Mouse (Mus musculus): Measurements from ENCODE around the gene Wdr46.
A peak's percentile ranks its signal among the peaks of the same experiment; 100 is the strongest.
"Not testable (repeated sequence)": the region's sequence is repeated elsewhere in the genome, so short reads cannot be mapped to it uniquely, and the experiment has no call there.

The Wdr46 gene

DNA sequence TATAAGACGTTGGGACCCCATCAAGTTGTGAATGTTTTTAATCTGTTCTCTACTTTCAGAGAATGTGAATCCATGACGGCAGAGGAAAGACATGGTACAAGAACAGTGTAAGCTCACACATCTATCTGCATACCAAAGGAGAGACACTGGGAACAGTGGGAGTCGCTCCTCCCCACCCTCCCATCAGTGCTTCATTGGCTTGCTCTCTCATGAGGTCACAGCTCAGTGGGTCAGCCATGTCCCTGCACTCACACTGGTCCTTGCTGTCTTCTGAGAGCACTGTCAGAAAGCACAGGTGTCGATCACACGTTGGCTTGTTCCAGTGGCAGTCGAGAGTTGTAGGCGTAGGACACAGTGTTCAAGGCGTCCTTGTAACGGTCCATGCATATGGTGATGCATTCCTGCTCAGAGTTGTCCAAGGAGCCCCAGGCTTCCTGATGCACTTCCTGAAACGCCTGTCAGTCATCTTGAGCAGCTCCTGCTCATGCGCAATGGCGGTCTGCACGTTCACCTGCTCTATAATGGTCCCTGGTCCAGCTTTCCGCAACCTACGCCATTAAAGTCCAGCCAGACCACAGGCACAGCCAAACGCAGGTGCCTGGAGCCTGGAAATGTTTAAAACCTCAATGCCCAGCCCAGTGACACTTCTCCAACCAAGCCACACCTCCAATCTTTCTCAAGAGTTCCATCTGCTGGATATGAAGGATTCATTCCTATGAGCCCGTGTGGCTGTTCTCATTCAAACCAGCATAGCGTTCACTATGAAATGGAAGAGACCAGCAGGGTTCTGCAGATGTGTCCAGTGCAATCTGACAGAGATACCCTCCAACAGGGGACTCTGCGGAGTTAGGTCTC is 39.9 kb downstream of the Wdr46 start:
- no peak for DNase-seq

- DNase-seq = peak; percentile 93
These were observed 40.9 kb downstream of the Wdr46 start for GRCm38 (mm10) chr17:33981192-33981909.

DNA sequence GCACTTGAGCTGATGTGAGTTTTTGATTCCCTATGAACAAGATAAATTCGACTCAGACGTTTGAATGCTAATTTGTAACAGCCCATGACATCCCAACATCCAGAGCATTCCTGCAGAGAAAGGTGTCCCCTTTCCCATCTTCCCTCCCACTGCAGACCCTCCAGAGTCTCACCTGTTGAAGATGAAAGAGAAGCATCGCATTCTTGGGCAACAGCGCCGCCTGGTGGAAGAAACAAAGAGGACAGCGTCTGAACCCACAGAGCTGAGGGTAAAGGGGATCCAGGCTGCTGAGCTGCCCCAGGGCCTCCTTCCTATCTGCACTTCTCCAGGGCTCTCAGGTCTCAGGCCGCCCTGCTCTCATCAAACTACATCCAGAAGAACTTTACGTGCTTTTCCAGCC is 41.7 kb downstream of the Wdr46 start:
- DNase-seq = peak; percentile 78

GRCm38 (mm10) chr17:33991788-33992664 is 51.6 kb downstream of the Wdr46 start:
- DNase-seq = peak; percentile 76

GRCm38 (mm10) chr17:33994959-33995358 is 54.5 kb downstream of the Wdr46 start:
- DNase-seq = no peak

DNA sequence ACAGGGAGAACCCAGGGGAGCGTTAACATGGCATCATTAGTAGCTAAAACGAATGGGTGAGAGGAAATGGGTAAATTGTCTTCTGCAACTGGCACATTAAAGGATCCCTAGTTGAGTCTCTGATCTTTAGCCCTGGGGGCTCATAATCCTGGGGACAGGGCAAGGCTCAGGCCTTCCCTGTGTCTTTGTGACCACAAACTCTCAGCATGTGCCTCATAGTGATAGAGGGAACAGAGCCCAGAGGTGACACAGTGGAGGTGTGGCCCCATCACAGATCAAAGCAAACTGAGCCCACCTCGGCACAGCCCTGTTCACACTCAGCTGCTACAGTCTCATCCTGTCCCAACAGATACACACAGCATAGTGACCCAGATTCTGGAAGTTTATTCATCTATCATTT is 55.2 kb downstream of the Wdr46 start:
- no peak for DNase-seq

DNA sequence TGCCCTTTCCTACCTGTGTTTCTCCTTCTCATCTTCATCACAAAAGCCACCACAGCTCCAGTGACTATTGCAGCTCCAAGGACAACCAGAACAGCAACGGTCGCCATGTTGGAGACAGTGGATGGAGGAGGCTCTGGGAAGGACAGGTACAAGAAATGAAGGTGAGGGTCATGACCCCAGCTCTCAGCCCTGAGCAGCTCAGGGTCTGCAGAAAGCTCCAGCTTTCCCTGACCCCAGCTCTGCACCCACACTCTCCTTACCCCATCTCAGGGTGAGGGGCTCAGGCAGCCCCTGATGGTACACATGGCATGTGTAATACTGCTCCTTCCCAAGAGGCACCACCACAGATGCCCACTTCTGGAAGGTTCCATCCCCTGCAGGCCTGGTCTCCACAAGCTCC is 56.6 kb downstream of the Wdr46 start:
- not testable (repeated sequence) for DNase-seq

DNA sequence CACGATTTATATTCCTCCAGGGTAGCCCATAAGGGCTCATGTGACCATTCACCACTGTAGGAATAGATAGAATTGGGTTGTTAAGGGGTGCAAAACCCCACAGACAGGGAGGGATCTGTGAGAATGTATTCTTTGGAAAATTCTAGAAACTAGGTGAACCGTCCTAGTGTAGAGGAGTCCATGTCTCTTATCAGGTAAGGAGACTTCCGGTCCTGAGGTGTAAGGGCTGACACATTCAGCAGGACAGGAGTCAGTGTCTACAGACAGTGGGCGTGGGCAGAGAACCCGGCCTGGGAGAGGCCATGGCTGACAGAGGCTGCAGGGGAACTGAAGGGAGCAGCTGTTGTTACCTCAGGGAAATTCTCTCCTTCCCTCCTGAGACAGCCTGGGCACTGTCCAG is 58.2 kb downstream of the Wdr46 start:
- DNase-seq = not testable (repeated sequence)

All from kidney, postnatal 10 days (tissue).